ENCODE assay signal across 8 mouse cellular contexts in genomic region chr10:125387782-125388415, GRCm38 (mm10). TPM values are rescaled to one million over a fixed set of nuclear protein-coding genes. Genes with fewer than 3 reads are reported as not detected.
DNase-seq lines count a peak whose midpoint lies in the region.

No protein-coding gene starts in this region.

- intact Hi-C loops in left cerebral cortex, postnatal 25 days (cut with DNase I): loop anchor here (5.0 kb wide), 1 partner anchor 121 kb away; no protein-coding TSS in a partner anchor

- peak; percentile 91 for DNase-seq in heart, adult 11 months
- no peak for DNase-seq in heart, postnatal 4 days
- DNase-seq in thymus, postnatal 4 days: peak; percentile 17
- DNase-seq in thymus, postnatal 14 days: no peak
- peak; percentile 38 to 87 for DNase-seq in left cerebral cortex, postnatal 25 days (ENCODE audit: low spot score in 2 of 2)
- DNase-seq in right cerebral cortex, adult 2 months (ENCODE audit: low spot score in 2 of 2): peak; percentile 59 to 67
- DNase-seq in adrenal gland, adult 18-20 months (ENCODE audit: low spot score in 2 of 2): no peak
- no peak for DNase-seq in MN1 (ENCODE audit: low spot score)

RNA-seq across cellular contexts. Expression of gene Slc16a7, which starts 1.4 kb away (rescaled TPM):
- 10 to 100 TPM; 24.4 to 26.4 TPM for total RNA-seq in heart, postnatal 4 days (2021)
- total RNA-seq in left cerebral cortex, postnatal 25 days (2021): 10 to 100 TPM; 69.1 to 75.4 TPM
- 10 to 100 TPM in 1 of 2 experiments, 1 to 10 TPM in 1; 7.8 to 12.8 TPM for total RNA-seq in adrenal gland, adult 18-20 months (2021)

Comparison
In these comparisons a context has a peak if more than half of its experiments do, and no peak if none do; other contexts are left out.
1. DNase-seq: peak in heart, adult 11 months (single experiment), thymus, postnatal 4 days (single experiment), left cerebral cortex, postnatal 25 days (2 of 2) and right cerebral cortex, adult 2 months (2 of 2); none in heart, postnatal 4 days (single experiment), thymus, postnatal 14 days (single experiment), adrenal gland, adult 18-20 months (0 of 2) and MN1 (single experiment).